Mouse (Mus musculus): ENCODE measurements at regions not wholly inside any gene's neighbourhood (a gene's known extent, or its start where the extent isn't known, plus 50 kb on each side); places are given as distances from the start of the nearest gene placed in this dataset.

GRCm38 (mm10) chr1:144405031-144405430 is 156.0 kb upstream of the Rgs1 start:
- TF ChIP-seq MAX (IDR thresholded peaks at IDR 0.05) (no peak), CTCF (IDR thresholded peaks at IDR 0.05; ENCODE audit: control insufficient read depth, insufficient read depth, insufficient read length) (no peak), USF1 (IDR thresholded peaks at IDR 0.05; ENCODE audit: low read depth) (no peak), CEBPB (IDR thresholded peaks at IDR 0.05; ENCODE audit: low read depth) (no peak)
